Mouse (Mus musculus) lung, postnatal 10 days (tissue): ENCODE results near the gene Acsf3.
A peak's percentile ranks its signal among the peaks of the same experiment; 100 is the strongest.

Experiments used
- DNase-seq: peaks from one replicate; pipeline ENCODE4 v3.0.0; 2021

Acsf3 gene

DNA sequence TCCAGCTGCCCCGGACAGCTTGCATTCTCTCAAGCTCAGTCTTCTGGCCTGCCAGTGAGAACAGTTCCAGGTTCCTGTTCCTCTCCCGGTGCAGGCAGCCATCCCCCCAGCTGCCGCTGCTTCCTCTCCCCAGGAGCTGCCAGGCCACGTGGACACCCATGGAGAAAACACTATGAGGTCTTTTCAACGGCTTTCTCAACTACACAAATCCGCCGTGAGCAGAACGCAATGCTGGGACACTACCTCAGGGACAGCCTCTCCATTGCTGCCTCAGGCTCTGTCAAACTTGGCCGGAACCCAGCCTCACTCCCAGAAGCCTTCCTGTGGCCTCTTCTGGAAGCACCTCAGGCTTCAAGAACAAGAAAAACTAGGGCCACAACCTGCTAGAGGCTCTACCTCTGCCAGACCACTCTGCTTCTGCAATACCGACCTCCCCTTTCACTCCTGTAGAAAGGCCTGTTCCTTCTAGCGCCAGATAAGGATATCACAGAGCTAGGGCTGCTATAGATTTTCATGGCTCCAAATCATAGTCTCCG is 12.5 kb upstream of the Acsf3 start:
- DNase-seq, result peak; percentile 7

DNA sequence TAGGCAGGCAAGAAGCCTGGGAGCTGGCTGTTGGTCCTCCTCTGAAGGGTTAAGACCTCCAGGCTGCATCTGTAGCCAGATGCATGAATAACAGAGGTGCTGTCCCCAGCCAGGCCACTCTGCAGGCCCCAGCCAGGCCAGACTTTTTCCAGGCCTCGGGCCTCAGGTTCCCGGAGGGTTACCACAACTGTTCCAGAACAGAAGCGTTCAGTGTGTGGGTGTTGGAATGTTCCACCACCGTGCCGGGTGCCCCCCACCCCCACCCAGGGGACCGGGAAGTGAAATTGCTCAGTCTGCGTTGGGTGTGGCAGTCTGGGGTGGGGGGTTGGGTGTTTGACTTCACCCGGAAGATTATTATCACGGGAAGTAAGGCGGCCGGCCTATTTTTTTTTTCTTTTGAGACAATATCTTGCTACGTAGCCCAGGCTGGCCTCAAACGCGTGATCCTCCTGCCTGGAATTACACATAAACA is 12.0 kb upstream of the Acsf3 start:
- DNase-seq, result peak; percentile 39

DNA sequence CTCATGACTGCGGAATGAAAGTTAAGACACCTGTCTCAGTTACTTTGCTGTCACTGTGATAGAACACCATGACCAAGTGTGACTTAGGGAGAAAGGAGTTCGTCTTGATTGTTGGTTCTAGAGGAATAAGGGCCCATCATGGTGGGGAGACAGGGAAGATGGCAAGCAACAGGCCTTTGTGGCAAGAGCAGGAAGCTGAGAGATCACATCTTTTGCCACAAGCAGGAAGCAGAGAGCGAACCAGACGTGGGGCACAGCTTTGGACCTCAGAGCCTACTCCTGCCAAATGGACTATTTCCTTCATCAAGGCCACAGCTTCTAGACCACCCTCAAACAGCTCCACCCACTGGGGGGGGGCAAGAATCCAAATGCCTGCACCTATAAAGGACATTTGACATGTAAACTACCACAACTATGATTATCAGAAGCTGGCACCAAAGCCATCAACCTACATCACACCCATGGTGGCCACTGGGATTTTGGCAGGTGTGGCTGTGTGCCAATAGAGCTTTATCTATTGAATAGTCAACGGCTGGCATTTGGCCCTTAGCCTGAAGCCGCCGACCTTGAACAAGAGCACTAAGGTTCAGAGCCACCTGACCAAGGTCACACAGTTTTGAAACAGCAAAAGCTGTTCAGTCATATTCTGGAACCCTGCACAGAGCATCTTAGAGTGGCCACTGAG is 10.4 kb upstream of the Acsf3 start:
- DNase-seq, result no peak

DNA sequence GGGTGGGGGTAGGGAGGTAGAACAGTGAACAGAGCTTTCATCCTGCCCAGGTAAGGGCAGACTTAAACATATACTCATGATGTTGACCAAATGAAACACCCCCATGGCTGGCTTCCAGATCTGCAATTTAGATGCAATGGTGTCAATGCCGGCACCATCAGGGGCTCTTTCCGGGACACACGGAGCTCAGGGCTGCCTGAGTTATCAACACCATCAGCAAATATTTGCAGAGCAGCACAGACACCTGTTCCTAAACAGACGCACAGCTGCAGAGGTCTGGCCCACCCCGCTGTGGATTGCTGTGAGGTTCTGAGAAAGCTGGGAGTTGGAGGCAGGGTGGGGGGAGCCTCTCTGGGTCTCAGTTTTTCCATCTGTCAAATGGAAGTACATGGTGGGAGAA is 9.1 kb upstream of the Acsf3 start:
- no peak for DNase-seq

DNA sequence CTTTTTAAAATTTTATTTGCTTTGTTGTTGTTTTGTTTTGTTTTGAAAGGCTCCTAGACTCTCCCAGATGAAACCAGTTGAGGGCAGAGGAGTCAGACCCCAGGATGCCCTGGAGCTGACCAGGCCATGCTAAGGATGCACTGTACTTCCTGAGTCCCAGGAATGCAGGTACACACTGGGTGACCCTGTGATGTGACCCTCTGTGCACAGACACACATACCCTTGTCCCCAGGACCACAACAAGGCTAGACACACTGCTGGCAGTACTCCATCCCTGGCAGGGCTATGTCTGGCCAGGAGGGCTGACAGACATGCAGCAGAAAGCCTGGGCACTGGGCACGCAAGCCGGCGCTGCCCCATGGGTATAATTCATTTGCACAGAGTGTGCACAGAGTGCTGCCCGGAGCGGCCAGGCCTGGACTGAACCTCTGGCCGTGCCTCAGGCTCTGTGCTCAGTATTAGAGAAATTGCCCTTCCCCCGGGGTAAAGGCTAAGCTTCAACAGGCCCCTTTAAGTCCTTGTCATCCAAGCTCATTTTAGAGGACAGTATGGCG is 8.6 kb upstream of the Acsf3 start:
- no peak for DNase-seq

DNA sequence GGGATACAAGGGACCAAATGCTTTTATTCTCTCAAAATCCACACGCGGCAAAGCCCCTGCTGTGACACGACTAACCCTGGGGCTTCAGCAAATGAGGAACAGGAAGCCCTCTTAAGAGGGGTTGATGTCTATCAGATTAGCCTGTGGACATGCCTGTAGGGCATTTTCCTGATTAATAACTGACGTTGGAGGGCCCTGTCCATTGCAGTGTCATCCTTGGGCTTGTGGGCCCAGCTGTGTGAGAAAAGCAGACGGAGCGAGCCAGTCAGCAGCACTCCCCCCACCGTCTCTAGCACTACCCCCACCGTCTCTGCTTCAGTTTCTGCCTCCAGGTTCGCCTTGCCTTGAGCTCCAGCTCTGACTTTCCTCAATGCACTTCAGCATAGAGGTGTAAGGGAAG is 8.1 kb upstream of the Acsf3 start:
- DNase-seq, result no peak

DNA sequence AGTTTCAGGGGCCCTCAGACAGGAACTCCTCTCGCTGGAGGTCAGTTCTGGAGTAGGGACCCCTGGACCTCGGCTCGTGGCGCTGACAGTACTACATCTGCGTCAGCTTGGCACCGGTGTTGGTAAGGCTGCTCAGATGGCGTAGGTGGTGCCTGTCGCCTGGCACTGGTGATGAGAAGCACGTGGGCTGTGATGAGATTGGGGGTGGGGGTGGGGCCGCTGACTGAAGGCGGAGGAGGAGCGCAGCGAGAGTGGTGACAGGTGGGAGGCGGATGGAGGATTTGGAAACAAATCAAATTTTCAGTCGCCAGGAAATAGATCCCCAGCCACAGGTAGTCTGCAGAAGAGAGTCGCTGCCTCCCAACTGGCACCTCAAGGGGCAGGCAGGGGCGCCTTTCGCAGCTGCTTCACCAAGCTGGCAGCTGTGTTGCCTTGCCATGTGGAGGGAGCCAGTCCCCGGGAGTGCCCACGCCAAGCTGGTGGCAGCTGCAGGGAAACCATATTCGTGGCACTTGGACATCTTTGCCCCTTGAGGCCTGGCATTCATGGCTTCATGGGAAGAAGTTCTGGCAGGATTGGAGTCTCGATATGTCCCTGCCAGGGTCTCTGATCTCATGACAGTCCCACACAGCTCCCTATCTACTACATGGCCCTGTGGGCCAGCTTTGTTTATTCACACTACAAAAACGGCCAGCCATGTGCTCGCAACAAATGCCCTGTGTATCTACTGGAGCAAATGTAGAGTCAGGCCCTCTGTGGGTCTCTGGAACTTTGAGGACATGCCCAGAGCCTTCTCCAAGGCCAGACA is 5.8 kb upstream of the Acsf3 start:
- DNase-seq, result no peak

DNA sequence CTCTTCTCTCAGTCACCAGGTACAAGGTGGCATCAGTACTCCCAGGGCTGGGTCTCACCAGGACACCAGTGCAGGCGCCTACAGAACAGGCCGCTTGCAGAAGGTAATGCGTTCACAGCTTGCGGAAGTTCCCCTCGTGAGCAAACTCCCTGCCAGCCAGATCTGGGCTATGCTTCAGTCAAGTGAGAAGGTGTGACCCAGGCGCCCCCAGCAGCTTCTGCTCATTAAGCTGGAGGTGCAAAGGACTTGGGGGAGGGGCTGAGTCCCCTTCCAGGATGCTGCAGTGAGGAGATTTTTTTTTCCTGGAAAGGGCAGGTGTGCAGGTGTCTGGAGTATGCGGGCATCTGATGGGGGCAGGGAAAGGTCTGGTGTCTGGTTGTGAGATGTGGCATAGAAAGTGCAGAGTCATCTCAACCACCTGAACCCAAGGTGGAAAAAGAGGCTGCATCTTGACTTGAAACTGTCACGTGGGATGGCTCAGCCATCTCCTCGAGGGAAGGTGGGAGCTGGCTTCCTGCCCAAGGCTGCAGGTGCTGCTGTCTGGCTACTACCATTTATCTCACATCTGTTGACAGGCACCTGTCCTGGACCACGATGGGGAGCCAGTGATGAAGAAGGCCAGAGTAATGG is 2.7 kb upstream of the Acsf3 start:
- DNase-seq, result no peak

DNA sequence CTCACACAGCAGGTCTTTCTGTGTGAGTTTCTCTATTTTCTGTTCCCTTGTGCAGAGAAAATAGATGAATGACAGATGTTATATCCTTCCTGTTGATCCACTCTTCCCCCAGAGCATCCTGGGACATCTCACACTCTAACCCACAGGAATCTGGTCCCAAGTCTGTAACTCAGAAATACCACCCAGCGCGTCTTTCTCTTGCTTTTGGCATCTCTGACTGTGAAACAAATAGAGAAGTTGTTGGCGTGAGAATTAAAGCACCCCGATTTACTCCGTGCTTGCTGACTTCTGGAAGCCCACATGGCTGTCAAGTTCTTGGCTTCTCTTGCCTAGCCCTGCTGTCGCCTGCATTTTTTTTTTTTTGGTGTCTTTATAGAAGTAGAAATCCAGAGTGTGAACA is 2.4 kb downstream of the Acsf3 start:
- DNase-seq, result no peak

DNA sequence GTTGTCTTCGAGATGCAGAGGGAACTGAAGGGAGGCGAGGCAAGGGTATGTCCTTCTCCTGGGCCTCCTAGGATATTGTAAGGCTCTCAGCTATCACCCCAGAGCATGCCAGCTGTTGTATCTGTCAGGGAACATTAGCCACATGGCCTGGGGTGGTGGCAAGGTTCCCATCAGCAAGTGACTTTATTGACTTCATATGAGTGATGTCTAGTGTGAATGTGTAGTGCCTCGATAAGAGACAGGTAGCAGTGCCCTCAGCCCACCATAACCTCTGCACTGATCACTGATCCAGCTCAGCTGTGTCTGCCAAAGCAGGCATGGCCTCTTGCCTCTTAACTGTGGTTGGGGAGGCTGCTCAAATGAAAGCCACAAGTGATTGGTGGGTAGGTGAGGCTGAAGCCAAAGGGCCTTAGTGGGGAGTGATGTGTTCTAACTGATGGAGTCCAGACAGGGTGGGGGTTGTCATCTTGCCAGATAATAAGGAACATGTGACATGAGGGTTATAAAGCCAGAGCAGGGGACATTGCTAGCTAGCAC is 3.5 kb downstream of the Acsf3 start:
- DNase-seq, result no peak

DNA sequence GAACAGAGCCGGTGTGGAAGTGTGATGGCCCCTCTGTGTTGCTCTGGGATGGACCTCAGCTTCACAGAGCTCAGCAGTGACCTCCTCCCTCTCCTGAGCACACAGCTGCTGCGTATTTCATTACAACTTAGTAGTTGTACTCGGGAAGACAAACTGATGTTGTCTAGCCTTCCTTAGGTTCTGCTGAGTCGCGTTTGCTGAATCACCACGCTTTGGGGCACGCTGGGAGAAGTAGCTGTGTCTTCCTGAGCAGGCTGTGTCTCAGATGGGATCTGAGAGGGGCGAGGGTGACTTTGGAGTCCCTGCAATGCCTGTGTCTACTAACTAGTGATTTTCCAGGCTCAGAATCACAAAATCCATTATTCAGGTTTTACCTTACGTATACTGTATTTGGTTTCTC is 4.0 kb downstream of the Acsf3 start:
- DNase-seq, result no peak

DNA sequence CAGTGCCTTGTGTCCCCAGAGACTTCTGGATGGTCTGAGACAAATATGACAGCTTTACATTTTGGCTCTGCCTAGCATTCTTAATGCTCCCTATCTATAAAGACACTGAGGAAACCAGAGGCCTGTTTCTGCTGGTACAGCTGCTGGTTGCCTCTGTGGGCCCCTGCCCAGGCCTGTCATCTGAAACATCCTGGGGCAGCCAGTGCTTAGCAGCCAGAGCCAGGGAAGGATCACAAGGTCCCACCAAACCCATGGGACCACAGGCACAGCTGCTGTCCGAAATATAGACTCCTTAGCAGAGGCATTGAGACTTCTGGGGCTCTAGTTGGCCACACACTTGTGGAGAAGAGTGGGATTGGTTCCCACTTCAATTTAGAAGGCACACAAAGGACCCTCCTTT is 9.5 kb downstream of the Acsf3 start:
- no peak for DNase-seq

DNA sequence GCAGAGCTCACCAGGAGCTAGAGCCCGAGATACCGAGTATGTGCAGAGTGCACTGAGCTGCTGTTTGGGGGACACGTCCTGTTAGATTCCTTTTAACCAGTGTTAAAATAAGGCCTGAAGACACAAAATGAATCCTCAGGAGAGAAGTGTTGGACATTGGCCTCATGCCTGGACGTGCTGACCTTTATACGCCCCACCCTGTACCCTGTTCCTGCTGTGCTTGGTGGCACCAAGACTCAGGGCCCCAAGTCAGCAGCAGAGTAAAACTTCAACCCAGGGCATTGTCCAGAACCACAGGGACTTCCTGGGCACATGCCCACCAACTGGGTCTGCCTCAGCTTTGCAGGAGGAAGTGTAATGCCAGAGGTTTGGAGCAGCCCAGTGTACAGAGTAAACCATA is 14.5 kb downstream of the Acsf3 start:
- DNase-seq, result no peak

DNA sequence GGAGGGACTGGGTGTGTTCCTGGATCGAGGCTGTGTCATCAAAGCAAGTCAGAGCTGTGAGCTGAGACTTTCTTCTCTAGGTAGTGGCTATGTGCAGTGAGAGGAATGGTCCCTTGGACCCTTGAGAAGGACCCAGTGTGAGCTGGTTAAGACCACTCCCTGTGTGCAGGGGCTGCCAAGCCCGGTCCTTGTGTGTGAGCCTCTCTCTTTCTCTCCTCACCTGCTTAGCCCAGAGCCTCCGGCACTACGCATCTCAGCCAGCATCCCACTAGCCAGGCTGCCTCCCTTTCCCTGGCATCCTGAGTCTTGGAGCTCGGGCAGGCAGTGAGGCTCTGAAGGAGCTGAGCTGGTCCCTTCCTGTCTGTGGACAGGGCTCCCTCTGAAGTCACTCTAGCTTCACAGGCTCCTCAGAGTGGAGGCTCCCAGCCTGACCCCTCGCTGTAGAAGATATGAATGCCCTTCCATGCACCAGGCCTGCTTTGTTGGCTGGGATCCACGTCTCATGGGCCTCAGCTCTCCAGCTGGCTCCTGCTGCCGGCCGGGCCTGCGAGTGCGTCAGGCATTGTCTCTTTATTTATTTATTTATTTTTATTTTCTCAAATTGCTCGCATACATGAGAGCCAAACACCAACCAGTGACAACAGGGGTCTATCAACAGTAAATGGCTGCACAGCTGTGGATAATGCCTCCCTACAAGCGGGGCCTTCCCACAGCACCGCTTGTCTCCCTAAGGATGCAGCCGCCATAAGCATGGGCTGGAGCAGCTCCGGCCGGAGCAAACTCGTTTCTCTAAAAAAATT is 18.3 kb downstream of the Acsf3 start:
- DNase-seq, result peak; percentile 85

DNA sequence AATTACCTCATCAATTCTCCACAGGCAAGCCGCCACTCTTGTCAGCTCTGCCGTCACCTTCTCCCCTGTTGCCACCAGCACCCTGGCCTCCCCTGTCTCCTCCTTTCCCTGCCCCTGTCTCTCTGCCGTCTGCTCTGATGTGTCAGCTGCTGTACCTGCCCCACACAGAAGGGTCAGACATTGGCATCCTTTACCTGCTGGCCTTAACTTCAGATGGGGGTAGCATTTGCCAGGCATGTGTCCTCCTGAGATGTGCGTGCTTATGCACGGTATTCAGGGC is 18.8 kb downstream of the Acsf3 start:
- DNase-seq, result no peak

DNA sequence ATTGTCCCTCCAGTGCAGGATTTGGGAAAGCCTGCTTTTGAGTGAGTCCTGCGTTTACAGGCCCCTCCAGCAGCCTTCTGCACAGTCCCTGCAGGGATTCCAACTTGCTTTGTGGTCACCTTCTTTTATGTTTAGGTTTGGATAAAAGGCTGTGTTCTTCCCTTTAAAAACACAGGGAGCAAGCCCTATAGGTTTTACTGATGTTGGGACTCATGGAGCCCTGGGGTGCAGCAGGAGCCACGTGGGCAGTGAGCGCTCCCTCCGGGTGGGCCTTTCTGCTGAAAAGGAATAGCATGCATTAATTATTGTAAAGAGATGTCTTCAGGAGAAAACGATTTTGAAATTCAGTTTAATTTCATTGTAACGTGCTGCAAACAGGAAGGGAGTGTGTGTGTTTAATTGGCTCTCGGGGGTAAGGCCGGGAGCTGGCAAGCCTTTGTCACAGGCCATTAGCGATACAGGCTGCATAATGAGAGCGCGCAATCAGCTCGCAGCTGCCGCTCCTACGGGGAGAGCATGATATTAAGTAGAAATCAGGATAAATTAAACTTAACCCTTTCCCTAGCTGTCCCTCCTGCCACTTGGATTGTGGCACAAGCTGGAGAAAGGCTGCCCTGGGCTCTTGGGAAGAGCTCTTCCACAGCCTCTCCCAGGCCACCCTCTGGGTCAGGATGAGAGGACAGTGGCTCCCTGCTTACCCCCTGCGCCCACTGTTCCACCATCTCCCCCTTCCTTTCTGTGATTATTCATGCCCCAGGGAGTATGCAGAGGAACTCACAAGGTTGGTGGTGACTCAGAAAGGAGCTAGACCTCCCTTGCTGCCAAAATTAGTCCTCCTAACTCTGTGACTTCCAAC is 28.8 kb downstream of the Acsf3 start:
- DNase-seq, result no peak

DNA sequence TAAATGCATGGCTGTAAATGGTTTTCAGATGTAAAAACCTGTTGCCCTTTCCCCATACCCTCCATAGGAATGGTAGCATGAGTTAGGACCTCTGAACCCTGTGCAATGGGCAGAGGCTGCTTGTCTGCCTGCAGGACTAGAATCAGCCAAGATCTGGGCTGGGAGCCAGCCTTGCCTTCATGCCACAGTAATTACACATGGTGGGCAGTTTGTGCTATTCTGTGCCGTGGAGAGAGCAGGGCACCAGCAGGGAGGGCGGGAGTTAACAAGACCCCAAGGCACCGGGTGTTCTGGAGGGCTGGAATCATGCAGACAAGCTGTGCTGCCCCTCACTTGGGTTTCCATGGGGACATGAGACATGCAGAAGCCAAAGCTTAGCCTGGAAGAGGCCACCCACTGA is 30.1 kb downstream of the Acsf3 start:
- DNase-seq, result no peak

DNA sequence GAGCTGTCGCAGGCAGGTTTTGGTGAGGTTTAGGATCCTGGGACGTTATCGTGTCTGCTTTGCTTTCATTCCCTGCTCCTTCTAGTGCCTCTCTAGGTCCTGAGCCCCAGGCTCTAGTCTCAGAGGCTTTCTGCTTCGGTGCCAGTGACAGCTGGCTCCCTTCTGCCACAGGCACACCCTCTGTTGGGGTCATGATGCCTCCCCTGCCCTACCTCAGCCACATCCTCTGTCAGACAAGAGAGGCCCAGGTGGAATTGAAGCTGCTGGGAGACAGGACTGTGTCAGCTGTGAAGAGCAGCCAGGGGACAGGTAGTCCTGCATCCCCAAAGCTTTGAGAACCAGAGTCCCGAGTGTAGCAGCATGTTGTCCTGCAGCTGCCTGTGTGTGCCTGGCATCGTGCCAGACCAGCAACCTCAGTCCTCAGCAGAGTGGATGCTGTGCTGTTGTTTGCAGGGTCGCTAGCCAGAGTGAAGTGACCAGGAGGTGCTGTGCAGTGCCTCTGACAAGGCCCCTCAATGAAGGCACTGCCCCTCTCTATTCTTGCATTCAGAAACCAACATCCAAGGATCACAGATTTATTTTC is 31.8 kb downstream of the Acsf3 start:
- no peak for DNase-seq

DNA sequence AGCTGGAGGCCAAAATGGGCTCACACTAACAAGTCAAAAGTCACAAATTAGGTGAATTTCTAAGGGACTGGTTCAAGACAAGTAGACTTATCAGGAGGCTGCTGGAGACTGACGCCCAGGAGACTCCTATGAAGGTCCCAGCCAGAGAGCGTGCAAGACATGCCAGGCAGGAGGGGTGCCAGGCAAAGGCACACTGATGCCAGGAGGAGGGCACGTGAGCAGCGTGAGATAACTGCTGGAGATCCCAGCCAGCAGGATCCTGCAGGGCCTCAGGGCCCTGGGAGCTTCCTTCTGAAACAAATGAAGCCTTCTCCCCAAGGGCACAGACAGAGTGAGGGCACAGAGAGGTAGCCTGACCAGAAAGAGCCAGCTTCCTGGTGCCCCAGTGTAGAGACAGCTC is 32.6 kb downstream of the Acsf3 start:
- no peak for DNase-seq

DNA sequence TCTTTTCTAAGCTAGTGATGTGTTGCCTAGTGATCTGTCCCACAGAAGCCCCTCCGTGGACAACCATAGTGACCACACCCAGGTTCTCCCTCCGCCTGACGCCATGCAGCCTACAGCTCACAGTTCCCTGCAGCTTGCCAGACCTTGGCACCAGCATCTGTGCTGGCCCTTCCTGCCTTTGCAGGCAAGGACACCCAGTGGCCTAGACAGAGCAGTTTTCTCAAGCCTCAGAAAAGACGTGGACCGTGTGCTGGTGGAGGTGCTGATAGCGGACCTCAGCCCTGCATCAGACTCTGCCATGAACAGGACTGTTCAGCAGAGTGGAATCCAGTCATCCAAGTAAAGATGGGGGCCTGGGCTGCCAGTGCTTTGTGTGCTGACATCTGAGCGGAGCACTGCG is 35.1 kb downstream of the Acsf3 start:
- DNase-seq, result no peak

DNA sequence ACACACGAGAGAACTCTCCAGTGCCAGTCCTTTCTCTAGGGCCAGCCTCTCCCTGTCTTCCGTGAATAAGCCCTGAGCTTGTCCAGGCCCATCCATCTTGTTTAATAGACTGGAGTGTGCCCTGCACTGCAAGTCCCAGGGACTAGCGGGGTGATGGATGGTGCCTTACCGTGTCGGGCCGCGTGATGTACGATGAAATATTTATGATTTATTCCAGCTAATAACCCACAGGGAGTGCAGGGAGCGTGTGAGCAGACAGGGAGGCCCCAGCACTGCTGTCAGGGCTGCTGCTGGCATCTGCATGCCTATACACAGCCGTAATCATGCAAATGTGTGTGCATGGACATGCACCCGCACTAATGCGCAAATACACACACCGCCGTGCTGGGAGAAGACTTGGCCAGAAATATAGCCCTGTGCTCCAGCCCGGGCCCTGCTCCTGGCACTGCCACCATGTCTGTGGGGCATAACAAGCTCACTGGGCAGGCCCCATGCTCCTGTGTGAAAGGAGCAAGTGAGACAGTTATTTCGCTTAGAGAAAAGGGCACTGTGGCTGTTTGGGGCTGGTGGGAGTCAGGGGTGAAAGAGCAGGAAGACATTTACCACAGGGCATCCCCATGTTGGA is 36.7 kb downstream of the Acsf3 start:
- no peak for DNase-seq
